Mouse (Mus musculus): Measurements from ENCODE around the gene Fndc7. TPM values are rescaled to one million over a fixed set of nuclear protein-coding genes. Genes with fewer than 3 reads are reported as not detected.
"Not testable (repeated sequence)": the region's sequence is repeated elsewhere in the genome, so short reads cannot be mapped to it uniquely, and the experiment has no call there.

The Fndc7 gene
- polyA plus RNA-seq, 1 experiment from 2014 or later: 0.05 TPM

- Histone ChIP-seq H3K9ac (ENCODE audit: low read length) (no peak overlapping the region), H3K4me2 (ENCODE audit: low read length) (no peak overlapping the region), H3K27me3 (ENCODE audit: control insufficient read depth, insufficient read depth, low read length) (no peaks in the 10 kb centered on the region), H3K27ac (replicated peaks in 1 of 2; ENCODE audit: control insufficient read depth in 1 of 2, insufficient read depth in 1 of 2, low read depth in 2 of 2, low read length in 2 of 2) (peak overlapping the region in 1 of 2 experiments; percentile 66; a peak in 2 of 4 replicates), H3K4me1 (ENCODE audit: control insufficient read depth in 2 of 2, insufficient read depth in 2 of 2, low read length in 2 of 2) (peaks cover 11 to 27% of the 10 kb centered on the region in 2 experiments), H3K36me3 (ENCODE audit: control insufficient read depth, insufficient read depth, low read length) (no peaks in the 10 kb centered on the region), H3K4me3 (ENCODE audit: control insufficient read depth in 1 of 2, insufficient read depth in 1 of 2, low read depth in 1 of 2, low read length in 2 of 2) (no peak overlapping the region), H3K9me3 (ENCODE audit: control insufficient read depth, low read length) (no peaks in the 10 kb centered on the region)
- 67% methylated on average over 12 of the region's 12 CpGs for WGBS
- ATAC-seq (ENCODE audit: insufficient number of reproducible peaks, insufficient read depth, low FRiP score, low read depth): no peak
Observed at GRCm38 (mm10) chr3:108886934-108887617, 2.7 kb downstream of the Fndc7 start.

- no peak overlapping the region for H3K9ac ChIP-seq (ENCODE audit: low read length)
- H3K4me1 ChIP-seq (ENCODE audit: control insufficient read depth in 2 of 2, insufficient read depth in 2 of 2, low read length in 2 of 2): peaks cover 17 to 33% of the 10 kb centered on the region in 2 experiments
Observed at GRCm38 (mm10) chr3:108885686-108886530, 3.9 kb downstream of the Fndc7 start.

GRCm38 (mm10) chr3:108884706-108885289 lies 5.0 kb downstream of the Fndc7 start:
- ATAC-seq (ENCODE audit: insufficient number of reproducible peaks, insufficient read depth, low FRiP score, low read depth): no peak
- H3K4me2 ChIP-seq (ENCODE audit: low read length): no peak overlapping the region
- no peak overlapping the region for H3K9ac ChIP-seq (ENCODE audit: low read length)
- H3K4me3 ChIP-seq (ENCODE audit: control insufficient read depth in 1 of 2, insufficient read depth in 1 of 2, low read depth in 1 of 2, low read length in 2 of 2): no peak overlapping the region
- peaks cover 23 to 42% of the 10 kb centered on the region in 2 experiments for H3K4me1 ChIP-seq (ENCODE audit: control insufficient read depth in 2 of 2, insufficient read depth in 2 of 2, low read length in 2 of 2)
- no peaks in the 10 kb centered on the region for H3K9me3 ChIP-seq (ENCODE audit: control insufficient read depth, low read length)
- 63% methylated on average over 8 of the region's 8 CpGs for WGBS
- H3K27me3 ChIP-seq (ENCODE audit: control insufficient read depth, insufficient read depth, low read length): no peaks in the 10 kb centered on the region
- H3K36me3 ChIP-seq (ENCODE audit: control insufficient read depth, insufficient read depth, low read length): no peaks in the 10 kb centered on the region
- H3K27ac ChIP-seq (replicated peaks in 1 of 2; ENCODE audit: control insufficient read depth in 1 of 2, insufficient read depth in 1 of 2, low read depth in 2 of 2, low read length in 2 of 2): peak overlapping the region in 1 of 2 experiments; percentile 66; a peak in 2 of 4 replicates

More at GRCm38 (mm10) chr3:108885686-108886530, 3.9 kb downstream of the Fndc7 start:
- H3K27me3 ChIP-seq (ENCODE audit: control insufficient read depth, insufficient read depth, low read length): no peaks in the 10 kb centered on the region
- no peaks in the 10 kb centered on the region for H3K36me3 ChIP-seq (ENCODE audit: control insufficient read depth, insufficient read depth, low read length)
- no peaks in the 10 kb centered on the region for H3K9me3 ChIP-seq (ENCODE audit: control insufficient read depth, low read length)
- ATAC-seq (ENCODE audit: insufficient number of reproducible peaks, insufficient read depth, low FRiP score, low read depth): peak; percentile 83
- H3K27ac ChIP-seq (replicated peaks in 1 of 2; ENCODE audit: control insufficient read depth in 1 of 2, insufficient read depth in 1 of 2, low read depth in 2 of 2, low read length in 2 of 2): peak overlapping the region; percentile 64 to 66; a peak in 3 of 4 replicates
- H3K4me2 ChIP-seq (ENCODE audit: low read length): peak overlapping the region; percentile 40
- no peak overlapping the region for H3K4me3 ChIP-seq (ENCODE audit: control insufficient read depth in 1 of 2, insufficient read depth in 1 of 2, low read depth in 1 of 2, low read length in 2 of 2)
- 28% methylated on average over 9 of the region's 9 CpGs for WGBS

GRCm38 (mm10) chr3:108883067-108883466 lies 6.7 kb downstream of the Fndc7 start:
- Histone ChIP-seq H3K27me3 (ENCODE audit: control insufficient read depth, insufficient read depth, low read length) (no peaks in the 10 kb centered on the region), H3K4me1 (ENCODE audit: control insufficient read depth in 2 of 2, insufficient read depth in 2 of 2, low read length in 2 of 2) (peaks cover 32 to 54% of the 10 kb centered on the region in 2 experiments), H3K36me3 (ENCODE audit: control insufficient read depth, insufficient read depth, low read length) (no peaks in the 10 kb centered on the region), H3K4me2 (ENCODE audit: low read length) (no peak overlapping the region), H3K9ac (ENCODE audit: low read length) (no peak overlapping the region), H3K4me3 (ENCODE audit: control insufficient read depth in 1 of 2, insufficient read depth in 1 of 2, low read depth in 1 of 2, low read length in 2 of 2) (no peak overlapping the region), H3K27ac (replicated peaks in 1 of 2; ENCODE audit: control insufficient read depth in 1 of 2, insufficient read depth in 1 of 2, low read depth in 2 of 2, low read length in 2 of 2) (no peak overlapping the region), H3K9me3 (ENCODE audit: control insufficient read depth, low read length) (no peaks in the 10 kb centered on the region)
- WGBS: 92% methylated on average over 2 of the region's 2 CpGs
- no peak for ATAC-seq (ENCODE audit: insufficient number of reproducible peaks, insufficient read depth, low FRiP score, low read depth)

- not testable (repeated sequence) for H3K9me3 ChIP-seq (ENCODE audit: control insufficient read depth, low read length); H3K4me3 ChIP-seq (ENCODE audit: control insufficient read depth in 1 of 2, insufficient read depth in 1 of 2, low read depth in 1 of 2, low read length in 2 of 2); ATAC-seq (ENCODE audit: insufficient number of reproducible peaks, insufficient read depth, low FRiP score, low read depth); H3K4me2 ChIP-seq (ENCODE audit: low read length); H3K36me3 ChIP-seq (ENCODE audit: control insufficient read depth, insufficient read depth, low read length); H3K27me3 ChIP-seq (ENCODE audit: control insufficient read depth, insufficient read depth, low read length); H3K9ac ChIP-seq (ENCODE audit: low read length)
- H3K27ac ChIP-seq (replicated peaks in 1 of 2; ENCODE audit: control insufficient read depth in 1 of 2, insufficient read depth in 1 of 2, low read depth in 2 of 2, low read length in 2 of 2): peak overlapping the region; percentile 32 to 78; a peak in 2 of 4 replicates
- peaks cover 32 to 50% of the 10 kb centered on the region in 2 experiments for H3K4me1 ChIP-seq (ENCODE audit: control insufficient read depth in 2 of 2, insufficient read depth in 2 of 2, low read length in 2 of 2)
- WGBS: 48% methylated on average over 4 of the region's 4 CpGs
Observed at GRCm38 (mm10) chr3:108881873-108882272, 7.9 kb downstream of the Fndc7 start.

GRCm38 (mm10) chr3:108880544-108881507 lies 9.0 kb downstream of the Fndc7 start:
- H3K9me3 ChIP-seq (ENCODE audit: control insufficient read depth, low read length): no peaks in the 10 kb centered on the region
- H3K4me3 ChIP-seq (ENCODE audit: control insufficient read depth in 1 of 2, insufficient read depth in 1 of 2, low read depth in 1 of 2, low read length in 2 of 2): no peak overlapping the region
- peak; percentile 44; the same call in 1 of the 2 replicates for ATAC-seq (ENCODE audit: insufficient number of reproducible peaks, insufficient read depth, low FRiP score, low read depth)
- peak overlapping the region; percentile 54 for H3K4me2 ChIP-seq (ENCODE audit: low read length)
- 36% methylated on average over 28 of the region's 28 CpGs for WGBS
- no peaks in the 10 kb centered on the region for H3K36me3 ChIP-seq (ENCODE audit: control insufficient read depth, insufficient read depth, low read length)
- H3K27me3 ChIP-seq (ENCODE audit: control insufficient read depth, insufficient read depth, low read length): no peaks in the 10 kb centered on the region
- H3K27ac ChIP-seq (replicated peaks in 1 of 2; ENCODE audit: control insufficient read depth in 1 of 2, insufficient read depth in 1 of 2, low read depth in 2 of 2, low read length in 2 of 2): peak overlapping the region; percentile 78 to 83
- H3K9ac ChIP-seq (ENCODE audit: low read length): no peak overlapping the region
- H3K4me1 ChIP-seq (ENCODE audit: control insufficient read depth in 2 of 2, insufficient read depth in 2 of 2, low read length in 2 of 2): peaks cover 26 to 40% of the 10 kb centered on the region in 2 experiments

All from heart, embryonic 14.5 days (tissue).